Mouse (Mus musculus) kidney, embryonic 14.5 days (tissue): ENCODE data around the gene C130079G13Rik. TPM values are rescaled to one million over a fixed set of nuclear protein-coding genes. Genes with fewer than 3 reads are reported as not detected.
"Not testable (repeated sequence)": the region's sequence is repeated elsewhere in the genome, so short reads cannot be mapped to it uniquely, and the experiment has no call there.

Experiments used
- ATAC-seq: fragments of 200-750 bp; cut with Nextera tagmentation; 2 replicates; pipeline ENCODE4 v1.8.0; 2017; ENCODE audit warnings: moderate number of reproducible peaks, mild to moderate bottlenecking, moderate TSS enrichment, moderate library complexity; ENCODE audit not compliant: low FRiP score, low TSS enrichment
- H3K27ac ChIP-seq: fragments of 300-500 bp; sonication (generic); 2 replicates; pipeline ENCODE4 v1.5.1; 2014; ENCODE audit warnings: low read depth, mild to moderate bottlenecking, low read length, moderate library complexity, mixed read lengths
- H3K27me3 ChIP-seq: fragments of 300-500 bp; sonication (generic); 2 replicates; pipeline ENCODE4 v1.6.1; 2014; ENCODE audit warnings: mild to moderate bottlenecking, low read length; ENCODE audit not compliant: control insufficient read depth, insufficient read depth
- H3K36me3 ChIP-seq: fragments of 300-500 bp; sonication (generic); 2 replicates; pipeline ENCODE4 v1.6.1; 2014; ENCODE audit warnings: low read length, mixed read lengths; ENCODE audit not compliant: control insufficient read depth, insufficient read depth
- H3K4me1 ChIP-seq: fragments of 300-500 bp; sonication (generic); 2 replicates; pipeline ENCODE4 v1.6.1; 2014; ENCODE audit warnings: low read length, mixed read lengths; ENCODE audit not compliant: control insufficient read depth, insufficient read depth
- H3K4me2 ChIP-seq: fragments of 300-500 bp; sonication (generic); replicated peaks from 2 replicates; pipeline ENCODE4 v1.6.1; 2014; ENCODE audit warnings: low read depth, mild to moderate bottlenecking, low read length
- H3K4me3 ChIP-seq: fragments of 300-500 bp; sonication (generic); 2 replicates; pipeline ENCODE4 v1.5.1; 2014; ENCODE audit warnings: mild to moderate bottlenecking, low read length
- H3K9ac ChIP-seq: fragments of 300-500 bp; sonication (generic); 2 replicates; pipeline ENCODE4 v1.6.1; 2014; ENCODE audit warnings: low read depth, mild to moderate bottlenecking, low read length, moderate library complexity
- H3K9me3 ChIP-seq: fragments of 300-500 bp; sonication (generic); 2 replicates; pipeline ENCODE4 v1.6.1; 2016; ENCODE audit warnings: low read length; ENCODE audit not compliant: control insufficient read depth
- WGBS: fragments of 180-500 bp; shearing (Covaris S2); extraction: QIAGEN DNeasy Blood & Tissue Kit; methylation state at CpG from one replicate; pipeline ENCODE4 v1.1.7; 2014; 5-methylcytosine and 5-hydroxymethylcytosine counted together
- polyA plus RNA-seq: library from polyadenylated mRNA; unstranded; fragments of >200 nt; fragmentation: Nextera tagmentation; extraction: Ambion mirVana; gene quantifications from 2 replicates; pipeline ENCODE4 v1.2.1, GENCODE M21; 2014

C130079G13Rik gene
- not detected in 2 replicates for polyA plus RNA-seq

DNA sequence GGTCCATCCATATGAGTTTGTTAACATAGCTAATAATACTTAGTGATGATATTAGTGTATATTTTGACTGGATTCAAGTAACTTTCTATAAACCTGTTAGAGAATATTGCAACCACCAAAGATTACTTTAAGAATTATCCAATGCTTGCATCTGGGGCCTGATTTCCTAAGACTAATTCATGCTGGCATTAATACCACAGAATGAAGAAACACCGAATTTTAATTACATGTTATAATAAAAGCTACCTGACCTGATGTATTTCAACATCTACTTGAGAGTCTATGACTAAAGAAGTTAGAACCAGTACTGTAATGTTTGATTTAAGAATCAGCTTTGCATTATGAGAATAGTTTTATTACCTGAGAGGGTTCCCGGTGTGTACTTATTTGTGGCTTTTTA lies at the start of gene C130079G13Rik:
C130079G13Rik (plus strand) TSS at position 301 of the 400 bp plus-strand sequence.
- H3K9ac ChIP-seq, result no peak within 1 kb of the TSS
- H3K27me3 ChIP-seq, result no peaks in the 10 kb centered on the region
- no peaks in the 10 kb centered on the region for H3K9me3 ChIP-seq
- ATAC-seq, result no peak
- no peak within 1 kb of the TSS for H3K27ac ChIP-seq
- H3K4me1 ChIP-seq, result no peaks in the 10 kb centered on the region
- H3K4me3 ChIP-seq, result no peak within 1 kb of the TSS
- no peaks in the 10 kb centered on the region for H3K36me3 ChIP-seq
- no peak within 1 kb of the TSS for H3K4me2 ChIP-seq
- 96% methylated on average over 2 of the region's 2 CpGs for WGBS

DNA sequence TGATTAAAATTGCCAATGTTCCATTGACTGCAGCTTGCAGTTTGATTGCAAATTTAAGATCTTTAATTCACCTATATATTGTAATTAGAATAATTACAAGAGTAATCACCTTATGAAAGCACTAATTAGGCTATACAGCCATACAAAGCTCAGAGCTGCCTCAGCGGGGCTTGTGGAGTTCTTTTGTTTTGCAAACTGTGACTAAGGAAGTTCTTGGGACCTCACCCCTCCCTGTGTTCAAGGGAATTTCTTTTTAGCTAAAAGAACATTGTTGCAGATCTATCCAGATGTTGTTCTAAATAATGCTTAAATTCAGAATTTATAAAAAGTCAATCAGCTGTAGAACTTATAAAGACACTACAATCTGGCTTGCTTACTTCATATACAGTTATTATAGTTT lies 47.4 kb upstream of the C130079G13Rik start:
- H3K27me3 ChIP-seq, H3K9ac ChIP-seq, ATAC-seq, H3K36me3 ChIP-seq, H3K4me2 ChIP-seq, H3K27ac ChIP-seq, H3K4me3 ChIP-seq, H3K9me3 ChIP-seq, H3K4me1 ChIP-seq: not testable (repeated sequence)
- 43% methylated on average over 1 of the region's 1 CpGs for WGBS

DNA sequence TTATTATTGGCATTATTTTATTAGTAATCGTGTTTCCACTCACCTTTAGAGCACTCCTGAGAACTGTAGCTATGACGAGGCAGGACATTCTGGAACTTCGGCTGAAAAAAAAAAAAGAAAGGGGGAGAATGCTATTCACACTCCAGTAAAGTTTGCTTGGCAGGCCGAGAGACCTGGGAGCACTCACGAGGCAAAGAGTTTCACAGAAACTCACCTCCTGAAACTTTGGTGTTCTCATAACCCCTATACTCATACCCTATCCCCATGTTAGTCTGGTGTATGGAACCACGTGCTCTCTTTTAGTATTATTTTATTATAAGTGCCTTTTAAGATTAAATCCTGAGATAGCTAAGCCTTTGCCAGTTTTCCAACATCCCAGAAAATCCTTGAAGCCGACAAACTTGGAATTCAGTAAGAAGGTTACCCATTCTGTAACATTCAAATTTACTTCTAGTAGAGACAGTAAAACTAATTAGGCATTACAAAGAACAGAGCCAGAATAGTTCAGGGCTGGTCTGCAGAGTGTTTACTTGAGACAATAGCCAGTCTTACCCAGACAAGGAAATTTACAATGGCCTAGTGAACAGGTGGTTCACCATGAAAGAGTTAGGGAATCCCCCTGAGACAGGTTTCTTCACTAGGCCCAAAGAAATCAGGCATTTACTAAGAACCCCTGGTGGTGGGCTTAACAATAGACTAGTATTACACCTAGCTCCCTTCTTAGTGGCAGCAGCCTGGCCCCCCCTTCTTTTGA lies 45.0 kb upstream of the C130079G13Rik start:
- ATAC-seq, H3K9ac ChIP-seq, H3K4me1 ChIP-seq, H3K9me3 ChIP-seq, H3K4me2 ChIP-seq, H3K36me3 ChIP-seq, H3K4me3 ChIP-seq, H3K27ac ChIP-seq, H3K27me3 ChIP-seq: not testable (repeated sequence)
- WGBS, result 80% methylated on average over 7 of the region's 7 CpGs

- Histone ChIP-seq H3K9me3 (no peaks in the 10 kb centered on the region), H3K9ac (no peak overlapping the region), H3K27me3 (no peaks in the 10 kb centered on the region), H3K4me1 (no peaks in the 10 kb centered on the region), H3K4me2 (no peak overlapping the region), H3K27ac (no peak overlapping the region), H3K36me3 (no peaks in the 10 kb centered on the region), H3K4me3 (no peak overlapping the region)
- 75% methylated on average over 2 of the region's 2 CpGs for WGBS
- ATAC-seq, result no peak
Measured at GRCm38 (mm10) chr3:59893276-59893675, 31.7 kb upstream of the C130079G13Rik start.

- Histone ChIP-seq H3K4me1 (no peaks in the 10 kb centered on the region), H3K27me3 (no peaks in the 10 kb centered on the region), H3K4me2 (no peak overlapping the region), H3K36me3 (no peaks in the 10 kb centered on the region), H3K4me3 (no peak overlapping the region), H3K9me3 (no peaks in the 10 kb centered on the region), H3K9ac (no peak overlapping the region), H3K27ac (no peak overlapping the region)
- ATAC-seq, result no peak
- 55% methylated on average over 1 of the region's 1 CpGs for WGBS
Measured at GRCm38 (mm10) chr3:59934621-59935020, 9.6 kb downstream of the C130079G13Rik start.

GRCm38 (mm10) chr3:59947294-59947950 lies 22.4 kb downstream of the C130079G13Rik start:
- no peak overlapping the region for H3K9ac ChIP-seq
- no peaks in the 10 kb centered on the region for H3K27me3 ChIP-seq
- no peak overlapping the region for H3K27ac ChIP-seq
- no peak overlapping the region for H3K4me3 ChIP-seq
- WGBS, result 91% methylated on average over 10 of the region's 10 CpGs
- H3K4me1 ChIP-seq, result no peaks in the 10 kb centered on the region
- H3K36me3 ChIP-seq, result no peaks in the 10 kb centered on the region
- no peak overlapping the region for H3K4me2 ChIP-seq
- no peak for ATAC-seq
- H3K9me3 ChIP-seq, result no peaks in the 10 kb centered on the region

- ATAC-seq, result no peak
- no peak overlapping the region for H3K4me3 ChIP-seq
- 88% methylated on average over 5 of the region's 5 CpGs for WGBS
- H3K4me2 ChIP-seq, result no peak overlapping the region
- H3K4me1 ChIP-seq, result no peaks in the 10 kb centered on the region
- no peak overlapping the region for H3K27ac ChIP-seq
- no peaks in the 10 kb centered on the region for H3K27me3 ChIP-seq
- no peak overlapping the region for H3K9ac ChIP-seq
- no peaks in the 10 kb centered on the region for H3K9me3 ChIP-seq
- no peaks in the 10 kb centered on the region for H3K36me3 ChIP-seq
Measured at GRCm38 (mm10) chr3:59970891-59971290, 45.9 kb downstream of the C130079G13Rik start.

GRCm38 (mm10) chr3:59974591-59974990 lies 49.6 kb downstream of the C130079G13Rik start:
- H3K27me3 ChIP-seq, result no peaks in the 10 kb centered on the region
- H3K4me3 ChIP-seq, result no peak overlapping the region
- no peaks in the 10 kb centered on the region for H3K4me1 ChIP-seq
- ATAC-seq, result no peak
- no peak overlapping the region for H3K27ac ChIP-seq
- H3K36me3 ChIP-seq, result no peaks in the 10 kb centered on the region
- no peak overlapping the region for H3K4me2 ChIP-seq
- no peak overlapping the region for H3K9ac ChIP-seq
- no peaks in the 10 kb centered on the region for H3K9me3 ChIP-seq
